Mouse (Mus musculus) brain, embryonic 14.5 days (tissue): Measurements from ENCODE around the gene Ptafr. TPM values are rescaled to one million over a fixed set of nuclear protein-coding genes. Genes with fewer than 3 reads are reported as not detected.
"Not testable (repeated sequence)": the region's sequence is repeated elsewhere in the genome, so short reads cannot be mapped to it uniquely, and the experiment has no call there.

Experiments
- DNase-seq: peaks from one replicate; pipeline ENCODE4 v3.0.0-alpha.2; 2011; ENCODE audit warnings: low read depth
- CTCF ChIP-seq: fragments of 200-500 bp; IDR thresholded peaks from 2 replicates; pipeline ENCODE4 v1.5.1; 2012; ENCODE audit warnings: inconsistent platforms, mild to moderate bottlenecking, moderate library complexity, borderline replicate concordance; ENCODE audit not compliant: insufficient read depth, insufficient read length; ENCODE audit errors: extremely low read depth
- POLR2A ChIP-seq: fragments of 200-500 bp; IDR thresholded peaks from 2 replicates; pipeline ENCODE4 v1.6.1; 2012; ENCODE audit warnings: mild to moderate bottlenecking, inconsistent platforms, borderline replicate concordance; ENCODE audit not compliant: poor library complexity, insufficient read depth, insufficient read length, severe bottlenecking; ENCODE audit errors: extremely low read depth
- polyA plus RNA-seq: library from polyadenylated mRNA; depleted of rRNA; stranded (reverse); fragments of >200 nt; gene quantifications from 2 replicates; pipeline ENCODE4 v1.2.3, GENCODE M21; 2012

Ptafr gene
- polyA plus RNA-seq, 1 experiment: 0.68 TPM

DNA sequence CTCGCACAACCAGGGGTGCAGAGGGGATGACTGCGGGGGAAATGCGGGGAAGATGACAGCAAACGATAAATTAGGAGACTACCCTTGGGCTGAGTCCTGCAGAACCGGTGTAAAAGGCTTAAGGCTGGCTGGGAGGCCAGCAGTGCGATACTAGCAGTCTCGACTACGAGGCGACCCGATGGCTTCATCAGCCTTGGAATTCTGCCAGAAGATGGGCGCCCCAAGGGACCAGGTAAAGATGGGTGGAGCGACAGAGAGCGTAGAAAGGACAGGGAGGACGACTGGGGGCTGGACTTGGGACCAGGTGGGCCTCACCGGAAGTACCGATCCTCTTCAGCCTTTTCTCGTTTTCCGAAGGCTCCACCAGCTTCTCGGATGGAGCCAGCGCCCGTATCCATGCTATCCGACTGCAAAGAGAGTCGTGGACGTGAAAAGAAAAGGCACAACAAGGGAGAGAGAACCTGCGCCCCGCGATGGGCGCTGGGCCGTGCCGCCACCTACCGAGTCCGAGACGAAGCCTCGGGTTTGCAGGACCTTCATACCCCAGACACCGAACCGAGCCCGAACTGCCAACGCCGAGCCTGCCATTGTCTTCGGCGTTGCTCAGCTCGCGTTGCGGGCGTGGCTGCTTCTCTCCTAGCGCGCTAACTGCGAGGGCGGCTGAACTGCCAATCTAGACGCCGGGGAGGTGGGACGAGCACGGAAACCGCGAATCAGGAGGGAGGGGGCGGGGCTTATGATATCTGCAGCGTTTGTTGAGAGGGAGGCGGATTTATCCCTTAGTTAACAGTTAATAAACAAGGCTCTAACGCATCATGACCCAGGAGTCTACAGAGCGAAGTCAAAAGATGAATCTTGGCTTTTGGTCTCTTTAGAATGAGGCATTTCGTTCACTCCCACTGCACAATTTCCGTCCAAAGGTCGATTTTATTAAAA lies 30.6 kb upstream of the Ptafr start, which contains the start of gene Atpif1:
TSS of gene Atpif1 (minus strand) at position 679 of the 936 bp plus-strand sequence.
- peak; percentile 98 for DNase-seq
- TF ChIP-seq CTCF: no peak
- peak; percentile 80; the same call in 1 of the 2 replicates for TF ChIP-seq POLR2A

GRCm38 (mm10) chr4:132535406-132536121 lies 28.3 kb upstream of the Ptafr start, which contains the start of gene Dnajc8:
Dnajc8 (plus strand) TSS chr4:132535550.
- TF ChIP-seq POLR2A: peak; percentile 70; the same call in 1 of the 2 replicates
- no peak for TF ChIP-seq CTCF
- peak; percentile 97 for DNase-seq

DNA sequence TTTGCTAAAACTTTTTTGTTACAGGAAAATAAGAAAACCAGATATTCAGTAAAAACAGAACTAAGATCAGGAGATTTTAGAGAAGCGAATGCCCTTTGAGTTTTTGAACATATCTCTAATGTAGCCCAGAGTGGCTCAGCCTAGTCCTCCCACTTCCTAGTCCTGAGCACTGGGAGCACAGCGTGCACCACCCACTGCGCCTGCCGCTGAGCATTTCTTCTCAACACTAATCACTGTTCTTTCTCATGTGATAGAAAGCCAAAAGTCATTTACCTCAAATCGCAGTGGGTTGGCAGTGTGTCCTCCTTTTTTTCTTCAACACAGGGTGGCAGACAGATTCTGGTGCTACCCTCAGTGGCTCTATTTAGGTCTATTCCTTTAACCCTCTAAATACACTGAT lies 24.4 kb upstream of the Ptafr start:
- TF ChIP-seq POLR2A: no peak
- no peak for TF ChIP-seq CTCF
- DNase-seq: no peak

- DNase-seq: no peak
- TF ChIP-seq CTCF: no peak
- TF ChIP-seq POLR2A: no peak
These were observed 22.5 kb upstream of the Ptafr start for GRCm38 (mm10) chr4:132541413-132541812.

DNA sequence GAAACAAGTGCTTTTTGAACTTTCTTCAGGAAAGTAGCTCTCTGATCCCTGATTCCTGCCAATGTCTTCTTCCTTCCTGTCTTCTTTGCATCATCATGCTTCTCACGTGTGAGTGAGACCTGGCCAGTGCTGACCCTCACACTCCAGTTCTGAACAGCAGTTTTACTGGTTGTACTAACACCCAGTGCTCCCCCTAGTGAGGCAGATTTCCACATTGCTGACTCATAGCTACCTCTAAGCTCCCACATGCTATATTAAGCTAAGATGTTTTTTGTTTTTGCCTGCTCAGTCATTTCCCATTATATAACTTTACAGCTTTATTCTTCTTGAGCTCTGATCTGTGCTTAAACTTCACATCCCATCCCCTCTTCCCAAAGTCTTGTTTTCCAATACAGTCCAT lies 21.1 kb upstream of the Ptafr start:
- DNase-seq: no peak
- TF ChIP-seq CTCF (no peak), POLR2A (no peak)

GRCm38 (mm10) chr4:132545851-132546250 lies 18.0 kb upstream of the Ptafr start:
- peak; percentile 68; the same call in 1 of the 2 replicates for TF ChIP-seq CTCF
- no peak for TF ChIP-seq POLR2A
- DNase-seq: peak; percentile 77

- DNase-seq: no peak
- TF ChIP-seq POLR2A (no peak), CTCF (no peak)
These were observed 9.6 kb upstream of the Ptafr start for GRCm38 (mm10) chr4:132554221-132554620.

- TF ChIP-seq POLR2A (no peak), CTCF (no peak)
These were observed 9.2 kb upstream of the Ptafr start for GRCm38 (mm10) chr4:132554653-132555052.

DNA sequence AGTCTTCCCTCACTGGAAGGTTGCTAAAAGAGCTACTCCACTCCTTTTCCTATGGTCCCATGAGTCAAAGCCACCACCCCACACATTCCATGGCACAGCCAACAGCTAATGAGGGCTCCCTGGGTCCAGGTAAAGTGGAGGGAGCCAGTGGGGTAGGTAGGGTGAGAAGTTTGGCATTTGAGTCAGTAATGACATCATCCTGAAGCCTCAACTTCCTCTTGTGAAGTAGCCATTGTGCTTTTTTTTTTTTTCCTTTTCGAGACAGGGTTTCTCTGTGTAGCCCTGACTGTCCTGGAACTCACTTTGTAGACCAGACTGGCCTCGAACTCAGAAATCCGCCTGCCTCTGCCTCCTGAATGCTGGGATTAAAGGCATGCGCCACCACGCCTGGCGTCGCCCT lies 8.3 kb upstream of the Ptafr start:
- not testable (repeated sequence) for DNase-seq

More at GRCm38 (mm10) chr4:132554653-132555052, 9.2 kb upstream of the Ptafr start:
- no peak for DNase-seq

GRCm38 (mm10) chr4:132563261-132563660 lies 606 bp upstream of the Ptafr start:
- no peak for DNase-seq
- no peak for TF ChIP-seq POLR2A
- no peak for TF ChIP-seq CTCF

- DNase-seq: peak; percentile 10
- no peak for TF ChIP-seq CTCF
- no peak for TF ChIP-seq POLR2A
These were observed 1.4 kb downstream of the Ptafr start for GRCm38 (mm10) chr4:132565089-132565747.
